Mouse (Mus musculus): ENCODE results near the gene Cenpt.

GRCm38 (mm10) chr8:105810245-105810786, 42.8 kb downstream of the Cenpt start:
- no peak for TF ChIP-seq CTCF (IDR thresholded peaks at IDR 0.05; ENCODE audit: control insufficient read depth, insufficient read depth, low read length)
- no peak for TF ChIP-seq POLR2A (IDR thresholded peaks at IDR 0.05; ENCODE audit: borderline replicate concordance, control insufficient read depth, low read depth, low read length)
